Mouse (Mus musculus) small intestine, adult 2 months (tissue): ENCODE data around the gene Ttc39d.

Experiments
- CTCF ChIP-seq: fragments of 200-500 bp; IDR thresholded peaks from 2 replicates; pipeline ENCODE4 v1.5.1; 2012; ENCODE audit warnings: low read depth, mild to moderate bottlenecking, control low read depth, inconsistent platforms, low read length, moderate library complexity, mixed read lengths; ENCODE audit not compliant: insufficient replicate concordance, insufficient read length; ENCODE audit errors: extremely low read depth
- POLR2A ChIP-seq: fragments of 200-500 bp; IDR thresholded peaks from 2 replicates; pipeline ENCODE4 v1.6.1; 2012; ENCODE audit warnings: low read depth, mild to moderate bottlenecking, control low read depth, inconsistent platforms, low read length, moderate library complexity

- TF ChIP-seq POLR2A (no peak), CTCF (no peak)
Measured at GRCm38 (mm10) chr17:80160454-80160853, 46.8 kb upstream of the Ttc39d start.
